Mouse (Mus musculus): Measurements from ENCODE around the gene Tbc1d9b.
"Not testable (repeated sequence)": the region's sequence is repeated elsewhere in the genome, so short reads cannot be mapped to it uniquely, and the experiment has no call there.

The Tbc1d9b gene

GRCm38 (mm10) chr11:50130811-50131766 lies at the start of gene Tbc1d9b:
TSS of gene Tbc1d9b (plus strand) at chr11:50131396.
- DNase-seq, result peak; percentile 90

- DNase-seq, result no peak
Measured at GRCm38 (mm10) chr11:50086211-50086610, 45.0 kb upstream of the Tbc1d9b start.

GRCm38 (mm10) chr11:50089840-50090239 lies 41.4 kb upstream of the Tbc1d9b start:
- DNase-seq, result no peak

- no peak for DNase-seq
Measured at GRCm38 (mm10) chr11:50090982-50091675, 40.1 kb upstream of the Tbc1d9b start.

GRCm38 (mm10) chr11:50091681-50092080 lies 39.5 kb upstream of the Tbc1d9b start:
- no peak for DNase-seq

DNA sequence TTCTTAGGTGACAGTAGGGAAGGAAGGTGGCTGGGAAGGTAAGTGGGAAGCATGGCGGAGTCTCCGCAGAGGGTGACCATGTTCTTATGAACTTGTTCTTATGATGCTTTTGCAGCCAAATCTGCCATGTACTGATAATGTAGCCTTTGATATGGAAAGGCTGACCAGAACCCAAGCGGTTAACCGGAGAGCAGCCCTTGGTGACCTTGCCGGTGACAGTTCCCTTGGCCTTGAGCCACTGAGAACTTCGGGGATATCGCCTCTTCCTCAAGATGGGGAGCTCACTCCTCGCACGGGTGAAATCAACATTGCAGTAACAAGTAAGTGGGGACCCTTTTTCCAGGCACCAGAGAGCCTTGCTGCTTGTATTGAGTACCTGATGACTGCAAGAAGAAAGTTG lies 35.5 kb upstream of the Tbc1d9b start:
- no peak for DNase-seq

GRCm38 (mm10) chr11:50097091-50097490 lies 34.1 kb upstream of the Tbc1d9b start:
- DNase-seq, result no peak

- no peak for DNase-seq
Measured at GRCm38 (mm10) chr11:50098961-50099481, 32.2 kb upstream of the Tbc1d9b start.

DNA sequence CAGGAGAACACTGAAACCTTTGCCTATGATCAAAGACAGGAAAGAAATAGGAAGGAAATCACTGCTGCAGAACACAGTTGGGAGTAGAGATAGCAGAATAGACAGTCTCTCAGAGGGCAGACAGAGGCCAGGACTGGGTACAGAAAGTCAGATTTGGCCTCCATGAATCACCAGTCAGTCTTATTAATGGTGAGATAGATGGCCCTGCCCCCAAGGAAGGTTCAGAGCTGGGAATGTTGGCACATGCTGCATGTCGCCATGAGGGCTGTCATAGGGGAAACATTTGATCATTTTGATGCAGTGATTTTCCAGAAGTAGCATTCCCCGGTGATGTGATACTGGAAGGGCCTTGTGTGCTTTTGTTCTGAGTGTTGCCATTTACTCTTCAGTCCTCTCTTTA lies 31.5 kb upstream of the Tbc1d9b start:
- no peak for DNase-seq

DNA sequence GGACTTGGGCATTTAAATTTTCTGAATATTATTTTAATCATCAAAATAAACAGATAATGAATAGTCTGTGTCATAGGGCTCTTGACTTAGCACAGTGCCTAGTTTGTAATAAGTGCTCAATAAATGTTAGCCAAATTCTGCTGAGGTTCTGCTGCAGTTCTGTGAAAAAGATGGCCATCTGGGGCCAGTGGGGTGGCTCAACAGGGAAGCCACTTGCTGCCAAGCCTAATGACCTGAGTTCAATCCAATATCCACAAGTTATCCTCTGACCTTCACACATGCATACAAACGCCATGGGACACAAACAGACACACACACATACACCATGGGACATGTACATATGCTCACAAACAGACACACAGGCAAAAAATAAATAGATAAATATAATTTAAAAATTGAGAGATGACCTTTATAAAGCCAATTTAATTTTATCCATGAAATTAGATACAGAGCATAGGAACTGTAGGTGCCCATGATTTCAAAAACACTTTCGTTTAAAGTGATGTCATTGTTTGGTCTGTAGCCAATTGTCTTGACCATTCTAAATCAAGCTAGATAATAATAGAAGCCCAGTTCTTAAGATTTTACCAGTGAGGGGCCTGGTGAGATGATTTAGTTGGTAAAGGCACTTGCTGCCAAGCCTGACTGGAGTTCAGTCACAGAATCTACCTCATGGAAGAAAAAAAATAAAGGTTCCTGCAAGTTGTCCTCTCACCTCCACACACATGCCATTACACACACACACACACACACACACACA lies 30.5 kb upstream of the Tbc1d9b start:
- DNase-seq, result no peak

GRCm38 (mm10) chr11:50101962-50102361 lies 29.2 kb upstream of the Tbc1d9b start:
- DNase-seq, result not testable (repeated sequence)

DNA sequence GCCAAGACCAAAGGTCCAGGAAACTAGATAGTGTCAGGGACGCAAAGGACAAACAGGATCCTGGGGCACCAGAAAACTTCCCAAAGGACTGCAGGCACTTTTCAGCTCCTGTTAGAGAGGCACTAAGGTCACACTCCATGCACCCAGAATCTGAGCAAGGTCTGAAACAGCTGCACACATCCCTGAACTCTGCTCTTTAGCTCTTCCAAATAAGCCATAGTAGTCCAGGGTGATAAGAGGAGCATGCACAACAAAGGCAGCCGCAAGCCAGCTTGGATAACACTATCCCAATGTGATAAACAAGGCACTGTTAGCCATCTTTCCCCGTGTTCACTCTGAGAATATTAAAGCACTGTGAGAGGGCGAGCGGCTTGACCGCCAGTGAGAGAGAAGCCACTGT lies 27.2 kb upstream of the Tbc1d9b start:
- no peak for DNase-seq

- no peak for DNase-seq
Measured at GRCm38 (mm10) chr11:50105237-50105636, 26.0 kb upstream of the Tbc1d9b start.

DNA sequence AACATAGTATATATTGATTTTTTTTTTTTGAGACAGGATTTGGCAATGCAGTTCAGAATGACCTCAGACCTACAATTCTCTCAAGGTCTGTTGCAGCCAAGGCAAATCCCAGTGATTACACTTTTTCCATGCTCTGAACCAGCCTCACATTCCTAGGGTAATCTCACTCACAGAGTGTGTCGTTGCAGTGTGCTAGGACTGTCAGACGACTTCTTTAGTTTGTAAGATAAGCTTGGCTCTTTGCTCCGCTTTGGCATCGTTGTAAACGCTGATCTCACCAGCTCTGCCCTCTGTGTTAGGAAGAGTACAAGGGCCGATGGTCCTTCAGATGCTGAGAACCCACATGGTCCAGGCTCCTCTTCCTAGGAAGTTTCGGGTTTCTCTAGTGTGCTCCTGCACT lies 25.2 kb upstream of the Tbc1d9b start:
- no peak for DNase-seq

DNA sequence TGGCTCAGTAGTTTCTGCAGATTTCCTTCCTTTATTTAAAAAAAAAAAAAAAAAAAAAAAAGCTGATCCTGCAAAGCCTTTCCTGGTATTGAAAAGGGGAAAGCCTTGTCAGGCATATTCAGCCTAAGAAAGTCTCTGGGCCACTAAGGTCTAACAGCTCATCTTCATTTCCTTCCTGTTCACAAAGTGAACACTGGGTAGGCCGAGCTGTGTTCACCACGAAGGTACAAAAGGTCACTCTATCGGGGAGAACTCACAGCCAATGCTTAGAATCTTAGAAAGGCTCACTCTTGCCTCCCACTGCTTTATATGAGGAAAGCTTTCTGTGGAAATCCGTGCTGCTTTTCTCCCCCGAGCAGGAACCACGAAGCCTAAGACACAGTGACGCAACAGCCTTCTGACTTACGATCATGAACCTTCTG lies 22.4 kb upstream of the Tbc1d9b start:
- no peak for DNase-seq

- DNase-seq, result peak; percentile 87
Measured at GRCm38 (mm10) chr11:50114329-50114728, 16.9 kb upstream of the Tbc1d9b start.

GRCm38 (mm10) chr11:50122631-50123081 lies 8.5 kb upstream of the Tbc1d9b start:
- no peak for DNase-seq

GRCm38 (mm10) chr11:50127781-50128180 lies 3.4 kb upstream of the Tbc1d9b start:
- no peak for DNase-seq

GRCm38 (mm10) chr11:50131801-50132201 lies 605 bp downstream of the Tbc1d9b start:
- DNase-seq, result no peak

DNA sequence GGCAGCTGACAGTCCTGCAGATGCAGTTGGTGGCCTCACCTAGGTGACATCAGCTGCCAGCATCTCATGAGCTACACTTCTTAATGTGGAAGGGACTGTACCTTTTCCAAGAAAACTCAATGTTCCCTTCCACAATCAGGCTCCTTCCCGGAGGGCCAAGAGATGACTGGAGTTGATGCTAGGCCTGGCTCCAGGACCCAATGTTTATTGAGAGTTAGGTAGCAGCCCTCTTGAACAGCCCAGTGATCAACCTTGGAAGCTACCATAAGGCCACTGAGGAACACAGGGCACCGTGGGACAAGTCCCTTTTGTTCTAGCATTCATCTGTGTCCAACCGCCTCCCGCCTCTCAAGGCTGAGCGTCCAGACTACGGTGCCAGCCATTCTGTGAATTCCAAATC lies 1.1 kb downstream of the Tbc1d9b start:
- no peak for DNase-seq

- DNase-seq, result no peak
Measured at GRCm38 (mm10) chr11:50134136-50134859, 3.1 kb downstream of the Tbc1d9b start.

GRCm38 (mm10) chr11:50138206-50138822 lies 7.1 kb downstream of the Tbc1d9b start:
- no peak for DNase-seq
